Mouse (Mus musculus): Measurements from ENCODE around the gene Krt25. TPM values are rescaled to one million over a fixed set of nuclear protein-coding genes. Genes with fewer than 3 reads are reported as not detected.

Gene Krt25
- total RNA-seq (2021) = not detected
- polyA plus RNA-seq (2012; rRNA removed) = not detected in 2 replicates
- long read RNA-seq = 0 reads

GRCm38 (mm10) chr11:99322851-99323250 lies at the start of gene Krt25:
Gene Krt25 (minus strand): TSS chr11:99322951.
- no peak for DNase-seq

GRCm38 (mm10) chr11:99369853-99370451 lies 47.2 kb upstream of the Krt25 start:
- no peak for DNase-seq

GRCm38 (mm10) chr11:99369229-99369628 lies 46.5 kb upstream of the Krt25 start:
- DNase-seq = no peak

GRCm38 (mm10) chr11:99366791-99367190 lies 44.0 kb upstream of the Krt25 start:
- DNase-seq = peak; percentile 11

- DNase-seq = no peak
Measured at GRCm38 (mm10) chr11:99364412-99364811, 41.7 kb upstream of the Krt25 start.

GRCm38 (mm10) chr11:99361423-99361822 lies 38.7 kb upstream of the Krt25 start:
- DNase-seq = no peak

- no peak for DNase-seq
Measured at GRCm38 (mm10) chr11:99351004-99351403, 28.3 kb upstream of the Krt25 start, which contains the start of gene Krt27. Gene Krt27 (minus strand): TSS chr11:99351104.

- DNase-seq = no peak
Measured at GRCm38 (mm10) chr11:99339299-99339847, 16.6 kb upstream of the Krt25 start.

- no peak for DNase-seq
Measured at GRCm38 (mm10) chr11:99337866-99338265, 15.1 kb upstream of the Krt25 start, which contains the start of gene Krt26. Gene Krt26 (minus strand): TSS chr11:99337966.

GRCm38 (mm10) chr11:99333426-99333825 lies 10.7 kb upstream of the Krt25 start:
- DNase-seq = no peak

- no peak for DNase-seq
Measured at GRCm38 (mm10) chr11:99329655-99330054, 6.9 kb upstream of the Krt25 start.

- DNase-seq = no peak
Measured at GRCm38 (mm10) chr11:99321094-99321493, 1.7 kb downstream of the Krt25 start.

- DNase-seq = no peak
Measured at GRCm38 (mm10) chr11:99319127-99319526, 3.6 kb downstream of the Krt25 start.

GRCm38 (mm10) chr11:99316543-99316942 lies 6.2 kb downstream of the Krt25 start:
- no peak for DNase-seq

- no peak for DNase-seq
Measured at GRCm38 (mm10) chr11:99314594-99314993, 8.2 kb downstream of the Krt25 start.

GRCm38 (mm10) chr11:99310882-99311281 lies 11.9 kb downstream of the Krt25 start:
- no peak for DNase-seq

GRCm38 (mm10) chr11:99307579-99307978 lies 15.2 kb downstream of the Krt25 start:
- DNase-seq = peak; percentile 50

- no peak for DNase-seq
Measured at GRCm38 (mm10) chr11:99295039-99295438, 27.7 kb downstream of the Krt25 start.

GRCm38 (mm10) chr11:99292846-99293245 lies 29.9 kb downstream of the Krt25 start:
- DNase-seq = peak; percentile 33

GRCm38 (mm10) chr11:99284833-99285312 lies 37.9 kb downstream of the Krt25 start, which contains the start of gene Krt24:
Gene Krt24 (minus strand): TSS chr11:99285262.
- DNase-seq = no peak

- no peak for DNase-seq
Measured at GRCm38 (mm10) chr11:99284011-99284410, 38.7 kb downstream of the Krt25 start.

- DNase-seq = no peak
Measured at GRCm38 (mm10) chr11:99283334-99283733, 39.4 kb downstream of the Krt25 start.

GRCm38 (mm10) chr11:99281116-99281515 lies 41.6 kb downstream of the Krt25 start:
- no peak for DNase-seq

- no peak for DNase-seq
Measured at GRCm38 (mm10) chr11:99279986-99280385, 42.8 kb downstream of the Krt25 start.

Data from adrenal gland, adult 2 months (tissue).